Mouse (Mus musculus) lung, postnatal 10 days (tissue): Measurements from ENCODE around the gene Myo10.

Experiments used
- DNase-seq: peaks from one replicate; pipeline ENCODE4 v3.0.0; 2021

The Myo10 gene

DNA sequence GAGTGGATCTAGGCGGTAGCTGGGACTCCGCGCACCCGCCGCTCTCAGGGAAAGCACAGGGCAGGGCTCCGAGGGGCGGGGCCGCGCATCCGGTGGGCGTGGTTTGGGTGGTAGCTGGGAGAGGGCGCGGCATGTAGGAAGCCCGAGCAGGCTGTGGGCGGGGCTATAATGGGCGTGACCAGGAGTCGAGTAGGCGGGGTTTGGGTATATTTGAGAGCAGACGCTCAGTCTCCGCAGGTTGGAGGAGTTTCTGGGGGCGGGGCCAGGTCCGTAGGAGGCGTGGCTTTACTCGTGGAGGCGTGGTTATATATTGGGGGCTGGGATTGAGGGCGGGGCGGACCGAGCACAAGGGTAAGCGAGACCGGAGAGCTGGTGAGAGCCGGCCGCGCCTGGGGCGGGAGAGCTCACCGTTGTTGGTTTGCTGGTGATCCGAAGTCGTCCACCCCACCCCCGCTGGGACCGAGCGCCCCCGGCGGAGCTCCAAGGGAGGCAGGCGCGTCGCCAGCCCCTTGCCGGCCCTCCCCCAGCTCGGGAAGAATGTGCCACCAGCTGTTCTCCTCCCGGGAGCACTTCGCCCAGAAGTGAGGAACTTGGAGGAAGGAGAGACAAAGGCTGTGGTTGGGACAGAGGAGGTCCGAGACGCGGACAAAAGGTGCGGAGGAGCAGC is at the start of gene Myo10:
Gene Myo10, plus strand, starts transcription at position 326 of the 667 bp plus-strand sequence.
- DNase-seq, result peak; percentile 100

DNA sequence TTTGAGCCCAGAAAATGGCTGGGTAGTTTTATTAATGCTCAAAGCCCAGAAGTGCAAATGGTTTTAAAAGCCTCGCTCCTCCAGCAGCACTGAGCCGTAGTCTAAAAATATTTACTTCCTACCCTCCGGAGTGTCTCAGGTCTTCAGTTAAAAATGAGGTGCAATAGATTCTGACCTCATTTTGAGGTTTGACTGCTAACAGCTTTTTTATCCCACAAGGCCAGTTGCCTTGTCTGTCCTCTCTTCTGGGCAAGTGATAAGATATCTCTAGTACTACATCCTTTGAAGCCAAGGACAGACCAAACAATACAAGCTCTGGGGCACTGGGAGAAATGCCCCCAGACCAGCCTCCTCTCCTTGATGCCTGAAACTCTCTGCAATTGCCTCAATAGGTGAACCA is 49.2 kb upstream of the Myo10 start:
- DNase-seq, result no peak

DNA sequence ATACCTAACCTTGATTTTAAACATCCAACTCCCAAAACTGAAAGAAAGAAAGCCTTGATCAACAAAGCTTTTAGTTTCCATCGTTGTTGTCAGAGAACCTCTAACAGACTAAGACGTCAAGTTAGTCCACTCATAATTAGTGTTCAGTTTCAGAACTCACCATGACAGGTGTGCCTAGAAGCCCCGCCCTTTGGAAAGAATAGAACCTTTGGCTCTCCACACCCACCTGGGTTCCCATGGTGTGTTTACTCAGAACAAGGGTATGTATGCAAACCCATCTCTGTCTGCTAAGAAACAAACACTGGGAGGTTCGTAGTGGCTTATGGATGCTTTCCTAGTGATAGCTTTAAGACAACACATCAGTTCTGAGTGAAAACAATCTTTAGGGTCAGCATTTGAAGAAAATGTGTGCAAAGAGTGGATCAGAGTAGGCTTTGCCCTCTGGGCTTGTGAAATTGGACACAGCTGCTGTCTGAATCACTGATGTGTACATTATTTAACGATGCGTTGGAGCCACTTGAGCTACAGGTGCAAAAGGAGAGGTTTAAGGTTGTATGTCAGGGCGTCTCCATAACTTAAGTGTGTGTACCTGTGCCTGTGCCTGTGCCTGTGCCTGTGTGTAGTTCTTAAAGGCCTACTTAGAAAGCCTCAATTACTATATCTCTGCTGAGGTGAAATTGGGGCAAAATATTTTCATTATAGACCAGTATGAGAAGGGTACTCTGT is 48.3 kb upstream of the Myo10 start:
- DNase-seq, result no peak

DNA sequence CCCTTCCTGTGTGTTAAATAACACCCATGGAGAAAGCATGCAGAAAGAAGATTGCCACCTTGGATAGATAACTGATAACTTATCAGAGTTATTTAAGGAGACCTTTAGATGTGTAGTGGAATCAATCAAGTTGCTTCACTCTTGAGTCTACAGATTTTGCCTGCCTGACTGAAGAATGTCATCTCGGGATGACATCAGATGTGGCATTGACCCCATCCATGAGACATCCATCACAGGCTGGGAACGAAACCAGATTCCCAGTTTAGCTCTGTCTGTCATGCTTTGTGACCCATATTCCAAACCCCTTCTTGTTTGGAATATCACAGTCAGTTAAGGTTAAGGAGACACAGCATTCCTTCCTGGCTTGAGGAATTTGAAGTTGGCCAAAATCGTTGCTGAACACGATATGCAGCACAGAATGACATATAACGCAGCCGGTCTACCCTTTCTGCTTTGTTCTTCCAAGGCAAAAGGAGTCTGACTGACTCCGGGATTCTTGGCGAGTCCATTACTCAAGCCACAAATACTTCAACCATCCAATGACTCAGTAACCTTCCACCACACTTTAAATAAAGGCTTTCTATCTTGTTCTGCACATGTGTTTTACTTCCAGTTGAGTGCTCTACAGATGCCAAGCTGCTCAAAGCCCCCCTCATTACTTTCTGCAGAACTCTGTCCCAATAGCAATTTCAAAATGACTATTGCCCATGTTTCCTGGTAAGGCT is 44.8 kb upstream of the Myo10 start:
- peak; percentile 40 for DNase-seq

GRCm38 (mm10) chr15:25578369-25578768 is 44.0 kb upstream of the Myo10 start:
- no peak for DNase-seq

GRCm38 (mm10) chr15:25580731-25581130 is 41.6 kb upstream of the Myo10 start:
- DNase-seq, result peak; percentile 43

DNA sequence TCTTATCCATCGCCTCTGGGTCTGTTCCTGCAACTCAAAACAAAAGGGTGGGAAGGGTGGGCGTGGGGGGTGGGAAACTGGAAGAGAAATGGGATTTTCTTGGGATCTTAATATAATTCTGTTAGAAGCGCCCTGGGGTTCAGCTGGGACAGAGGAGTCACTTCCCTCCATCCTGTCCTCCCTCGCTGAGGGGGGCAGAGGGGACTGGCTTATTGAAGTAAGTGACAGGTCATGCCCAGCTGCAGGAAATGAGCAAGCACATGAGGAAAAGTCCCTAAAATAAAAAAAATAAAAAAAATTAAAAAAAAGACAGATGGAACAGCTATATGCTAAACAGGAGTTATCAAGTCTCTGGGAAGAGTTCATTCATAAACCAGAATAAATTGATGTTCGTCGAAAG is 40.3 kb upstream of the Myo10 start:
- no peak for DNase-seq

DNA sequence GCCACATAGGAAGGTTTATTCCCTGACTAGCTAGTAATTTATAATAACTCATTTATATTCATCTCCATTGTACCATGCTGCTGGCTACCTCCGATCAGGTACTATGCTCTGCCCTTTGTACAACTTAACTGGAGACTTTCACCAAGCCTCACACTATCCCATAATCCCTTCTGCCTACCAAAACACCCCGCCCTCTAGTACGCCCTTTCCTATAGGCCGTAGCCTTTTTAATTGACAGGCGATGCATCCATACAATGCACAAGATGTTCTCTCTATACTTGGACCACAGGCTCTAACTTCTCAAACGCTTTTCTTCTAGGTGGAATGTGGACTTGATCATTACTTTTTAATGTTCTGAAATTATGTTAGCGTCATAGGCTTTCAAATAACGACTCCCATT is 39.0 kb upstream of the Myo10 start:
- no peak for DNase-seq

DNA sequence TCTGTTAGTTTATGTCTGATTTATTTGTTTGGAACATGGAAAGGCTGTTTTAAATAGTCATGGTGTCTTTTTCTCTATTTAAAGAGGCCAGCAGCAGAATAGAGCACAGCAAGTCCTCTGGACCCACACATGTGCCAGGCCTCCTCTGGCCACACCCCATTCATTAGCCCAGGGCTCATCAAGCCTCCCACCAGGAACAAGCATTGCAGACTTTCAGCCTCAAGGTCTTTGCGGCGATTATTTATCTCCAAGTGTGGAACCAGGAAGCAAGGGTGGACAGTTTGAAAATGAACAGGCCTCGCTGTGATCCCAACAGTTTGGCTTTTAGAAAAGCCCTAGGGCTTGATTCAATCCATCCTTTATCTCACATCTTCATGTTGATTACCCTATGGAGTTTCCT is 35.5 kb upstream of the Myo10 start:
- peak; percentile 30 for DNase-seq

GRCm38 (mm10) chr15:25587943-25588342 is 34.4 kb upstream of the Myo10 start:
- DNase-seq, result no peak

GRCm38 (mm10) chr15:25589318-25589902 is 32.9 kb upstream of the Myo10 start:
- no peak for DNase-seq

DNA sequence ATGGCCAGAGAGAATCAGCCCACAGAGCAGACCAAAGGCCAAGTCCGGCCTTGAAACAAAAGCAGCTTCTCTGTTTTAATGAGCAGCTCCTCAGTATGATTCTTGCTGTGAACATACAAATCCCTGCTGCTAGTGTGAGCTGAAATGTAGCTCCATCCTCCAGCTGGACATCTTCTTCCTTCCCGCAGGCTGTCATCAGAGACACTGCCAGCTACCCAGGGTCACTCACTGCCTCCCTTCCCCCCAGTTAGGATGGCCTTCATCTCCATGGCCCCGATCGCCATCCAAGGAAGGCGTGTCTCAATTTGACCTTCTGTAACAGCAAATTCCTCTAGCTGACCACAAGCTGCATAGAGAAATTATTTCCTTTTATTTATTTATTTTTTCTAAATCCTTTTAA is 32.4 kb upstream of the Myo10 start:
- DNase-seq, result peak; percentile 90

DNA sequence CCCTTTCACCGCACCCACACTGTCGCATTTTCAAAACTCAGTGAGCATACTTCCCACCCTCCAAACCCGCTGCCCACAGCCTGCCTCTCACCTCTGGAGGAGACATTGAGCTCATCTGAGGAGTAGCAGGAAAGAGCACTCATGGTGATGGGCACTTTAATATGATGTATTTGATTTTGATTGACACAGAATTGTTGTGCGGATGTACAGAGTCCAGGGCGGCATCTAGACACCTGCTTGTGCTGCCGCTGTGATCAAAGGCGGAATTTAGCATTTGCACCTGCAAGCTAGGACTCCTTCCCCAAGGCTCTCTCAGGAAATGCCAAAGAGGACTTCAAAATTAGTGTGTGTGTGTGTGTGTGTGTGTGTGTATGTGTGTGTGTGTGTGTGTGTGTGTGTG is 31.4 kb upstream of the Myo10 start:
- DNase-seq, result no peak

DNA sequence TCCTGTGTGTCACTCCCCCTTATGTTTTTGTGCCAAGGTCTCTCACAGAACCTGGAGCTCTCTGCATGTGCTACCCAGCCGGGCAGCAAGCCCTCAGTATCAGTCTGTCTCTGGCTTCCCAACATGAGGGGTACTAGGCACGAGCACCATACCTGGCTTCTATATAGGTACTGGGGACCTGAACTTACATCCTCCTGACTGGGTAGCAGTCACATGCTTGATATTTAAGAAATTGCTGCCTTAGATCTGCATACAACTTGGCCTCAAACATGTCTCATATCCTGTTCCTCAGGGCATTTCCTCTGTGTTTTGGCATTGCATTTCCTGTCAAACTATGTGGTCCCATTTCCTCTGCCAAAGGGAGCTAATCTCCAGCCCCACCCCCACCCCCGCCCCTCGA is 30.4 kb upstream of the Myo10 start:
- DNase-seq, result no peak

DNA sequence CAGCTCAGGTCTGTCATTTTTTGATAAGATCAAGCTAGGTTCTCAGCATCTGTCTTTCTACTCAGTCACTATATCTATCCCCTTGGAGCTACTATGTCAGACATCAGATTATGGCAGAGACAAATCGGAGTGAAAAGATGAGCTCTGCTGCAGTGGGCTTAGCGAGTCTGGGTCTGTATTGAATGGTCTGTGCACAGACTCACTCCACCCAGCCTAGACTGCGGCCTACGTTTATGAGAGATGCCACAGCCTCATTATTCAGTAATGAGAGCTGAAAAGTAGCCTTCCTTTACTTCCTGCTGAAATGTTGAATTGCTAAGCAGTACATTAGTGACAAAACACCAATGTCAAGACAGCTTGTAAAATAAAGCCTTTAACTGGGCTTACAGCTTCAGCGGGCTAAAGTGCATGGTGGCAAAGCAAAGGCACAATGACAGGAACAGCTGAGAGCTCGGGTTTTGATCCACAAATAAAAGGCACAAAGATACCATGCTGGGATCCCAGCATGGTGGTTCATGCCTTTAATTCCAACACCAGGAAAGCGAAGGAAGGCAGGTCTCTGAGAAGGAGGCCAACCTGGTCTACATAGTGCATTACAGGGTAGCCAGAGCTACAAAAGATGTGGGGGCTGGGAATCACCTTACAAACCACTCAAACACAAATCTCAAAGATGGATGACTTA is 28.7 kb upstream of the Myo10 start:
- DNase-seq, result no peak

DNA sequence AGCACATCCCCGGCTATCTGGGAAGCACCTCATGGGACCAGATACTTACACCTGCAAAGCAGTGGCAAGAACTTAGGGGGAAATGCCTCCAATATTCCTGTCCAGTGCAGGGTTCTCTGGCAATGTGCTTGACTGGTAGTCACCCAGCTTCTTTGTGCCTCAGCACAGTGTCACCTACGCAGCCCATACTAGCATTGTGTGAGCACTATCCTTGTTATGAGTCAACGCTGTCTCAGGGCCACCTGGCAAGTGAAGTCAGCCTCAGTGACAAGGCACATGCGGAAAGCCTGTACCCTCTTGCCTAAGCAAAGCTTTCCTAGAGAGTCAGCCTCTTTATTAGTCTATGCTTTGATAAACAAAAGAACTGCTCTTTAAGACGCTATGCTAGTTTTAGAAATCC is 24.0 kb upstream of the Myo10 start:
- DNase-seq, result no peak

GRCm38 (mm10) chr15:25602306-25602705 is 20.0 kb upstream of the Myo10 start:
- DNase-seq, result no peak

GRCm38 (mm10) chr15:25603286-25603685 is 19.0 kb upstream of the Myo10 start:
- DNase-seq, result peak; percentile 36

- DNase-seq, result no peak
Measured at GRCm38 (mm10) chr15:25604231-25604630, 18.1 kb upstream of the Myo10 start.

- no peak for DNase-seq
Measured at GRCm38 (mm10) chr15:25605376-25605775, 16.9 kb upstream of the Myo10 start.

DNA sequence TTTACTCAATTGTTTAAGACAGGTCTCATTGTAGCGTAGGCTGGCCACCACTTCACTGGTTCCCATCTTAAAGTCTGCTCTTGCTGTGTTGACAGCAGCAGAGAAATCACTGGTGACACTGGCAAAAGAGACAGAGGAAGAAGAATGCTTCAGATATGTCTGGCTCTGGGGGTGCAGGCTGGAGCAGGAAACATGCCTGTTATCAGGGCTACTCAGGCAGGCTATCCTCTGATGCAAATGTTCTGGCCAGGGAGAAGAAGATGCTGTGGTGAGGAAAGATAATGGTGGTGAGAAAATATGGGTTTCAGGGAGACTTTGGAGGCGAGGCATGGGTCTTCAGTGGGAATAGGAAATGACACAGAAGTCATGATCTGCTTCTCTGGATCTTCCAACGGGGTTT is 13.6 kb upstream of the Myo10 start:
- DNase-seq, result no peak

DNA sequence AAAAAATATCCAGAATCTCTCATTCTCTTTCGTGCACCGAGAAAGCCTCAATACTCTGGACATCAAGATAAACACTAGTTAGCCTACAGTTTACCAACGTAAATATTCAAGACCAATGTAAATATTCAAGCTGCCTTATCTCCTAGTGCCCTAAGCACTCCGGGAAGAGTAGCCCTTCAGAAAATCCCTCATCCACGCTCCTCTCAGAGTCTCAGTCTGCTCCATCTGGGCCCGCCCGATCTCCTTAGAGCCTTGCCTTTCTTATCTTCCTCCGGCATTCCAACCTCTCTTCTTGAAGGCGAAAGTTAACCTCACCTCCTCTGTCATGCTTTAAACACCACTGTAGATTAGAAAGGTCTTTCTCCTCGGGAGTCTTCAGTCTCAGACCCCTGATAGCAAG is 13.1 kb upstream of the Myo10 start:
- DNase-seq, result no peak

GRCm38 (mm10) chr15:25611178-25611577 is 11.1 kb upstream of the Myo10 start:
- no peak for DNase-seq
